Mouse (Mus musculus): ENCODE data around the gene Arfgap2.

GRCm38 (mm10) chr2:91301836-91302235 is 37.1 kb downstream of the Arfgap2 start:
- no peak for TF ChIP-seq GABPA (IDR thresholded peaks at IDR 0.05; ENCODE audit: insufficient replicate concordance, low read depth, low read length)
- TF ChIP-seq ZC3H11A (IDR thresholded peaks at IDR 0.05; ENCODE audit: low read depth, low read length): no peak
- no peak for TF ChIP-seq EP300 (IDR thresholded peaks at IDR 0.05; ENCODE audit: low read length)
- no peak for TF ChIP-seq POLR2AphosphoS2 (IDR thresholded peaks at IDR 0.05; ENCODE audit: low read depth, low read length)
- TF ChIP-seq PAX5 (IDR thresholded peaks at IDR 0.05; ENCODE audit: low read length): no peak
- no peak for TF ChIP-seq MAFK (IDR thresholded peaks at IDR 0.05; ENCODE audit: insufficient replicate concordance, low read length)
- no peak for TF ChIP-seq ZMIZ1 (IDR thresholded peaks at IDR 0.05; ENCODE audit: low read depth, low read length)

Measured in CH12.LX (cell line).